Mouse (Mus musculus) stomach, postnatal 0 days (tissue): ENCODE measurements around the gene Rln1.

Source experiments
- CTCF ChIP-seq: IDR thresholded peaks from 2 replicates; pipeline ENCODE4 v1.5.1; 2016; ENCODE audit warnings: antibody characterized with exemption, low read depth, mild to moderate bottlenecking, moderate library complexity
- EP300 ChIP-seq: optimal IDR thresholded peaks from 2 replicates; pipeline ENCODE3; 2016; ENCODE audit warnings: antibody characterized with exemption

- TF ChIP-seq CTCF (no peak), EP300 (no peak)
These were observed 38.2 kb upstream of the Rln1 start for GRCm38 (mm10) chr19:29372621-29373020.
